Mouse (Mus musculus): Measurements from ENCODE around the gene Cd164l2. TPM values are rescaled to one million over a fixed set of nuclear protein-coding genes. Genes with fewer than 3 reads are reported as not detected.

Gene Cd164l2
- polyA plus RNA-seq, 2 experiments from 2014 or later = 0.54 TPM; not detected in 1

GRCm38 (mm10) chr4:133223875-133224274, 11.9 kb downstream of the Cd164l2 start:
- ATAC-seq = no peak

- no peak for ATAC-seq
Measured at GRCm38 (mm10) chr4:133226073-133226472, 14.1 kb downstream of the Cd164l2 start.

- ATAC-seq = no peak
Measured at GRCm38 (mm10) chr4:133227636-133228035, 15.7 kb downstream of the Cd164l2 start.

- ATAC-seq = no peak
Measured at GRCm38 (mm10) chr4:133229582-133229981, 17.7 kb downstream of the Cd164l2 start.

GRCm38 (mm10) chr4:133233285-133233976, 21.5 kb downstream of the Cd164l2 start:
- no peak for ATAC-seq

GRCm38 (mm10) chr4:133234771-133235170, 22.8 kb downstream of the Cd164l2 start:
- ATAC-seq = no peak

GRCm38 (mm10) chr4:133235415-133235814, 23.5 kb downstream of the Cd164l2 start:
- no peak for ATAC-seq

GRCm38 (mm10) chr4:133237911-133238310, 26.0 kb downstream of the Cd164l2 start:
- ATAC-seq = no peak

- no peak for ATAC-seq
Measured at GRCm38 (mm10) chr4:133240490-133240921, 28.6 kb downstream of the Cd164l2 start, which contains the start of gene Map3k6. Gene Map3k6 (plus strand): TSS chr4:133240818.

- peak; percentile 96 for ATAC-seq
Measured at GRCm38 (mm10) chr4:133240934-133241908, 29.3 kb downstream of the Cd164l2 start.

GRCm38 (mm10) chr4:133241910-133242309, 30.0 kb downstream of the Cd164l2 start:
- no peak for ATAC-seq

- ATAC-seq = no peak
Measured at GRCm38 (mm10) chr4:133242710-133243109, 30.8 kb downstream of the Cd164l2 start.

GRCm38 (mm10) chr4:133243538-133243937, 31.6 kb downstream of the Cd164l2 start:
- ATAC-seq = no peak

GRCm38 (mm10) chr4:133244289-133244688, 32.4 kb downstream of the Cd164l2 start:
- no peak for ATAC-seq

GRCm38 (mm10) chr4:133247072-133247471, 35.1 kb downstream of the Cd164l2 start:
- no peak for ATAC-seq

GRCm38 (mm10) chr4:133247806-133248449, 36.0 kb downstream of the Cd164l2 start:
- ATAC-seq = no peak

GRCm38 (mm10) chr4:133250609-133251008, 38.7 kb downstream of the Cd164l2 start:
- ATAC-seq = peak; percentile 72

GRCm38 (mm10) chr4:133251214-133251613, 39.3 kb downstream of the Cd164l2 start:
- ATAC-seq = no peak

- ATAC-seq = no peak
Measured at GRCm38 (mm10) chr4:133252089-133252488, 40.2 kb downstream of the Cd164l2 start.

GRCm38 (mm10) chr4:133253412-133253811, 41.5 kb downstream of the Cd164l2 start:
- ATAC-seq = no peak

GRCm38 (mm10) chr4:133255392-133255791, 43.5 kb downstream of the Cd164l2 start:
- no peak for ATAC-seq

- ATAC-seq = no peak
Measured at GRCm38 (mm10) chr4:133256820-133257219, 44.9 kb downstream of the Cd164l2 start.

GRCm38 (mm10) chr4:133257230-133257629, 45.3 kb downstream of the Cd164l2 start:
- ATAC-seq = no peak

Measured in CD4-positive, CD25-positive, alpha-beta regulatory T cell, adult 4 months (primary cell).